Mouse (Mus musculus) midbrain, postnatal 0 days (tissue): ENCODE measurements around the gene Kif7. TPM values are rescaled to one million over a fixed set of nuclear protein-coding genes. Genes with fewer than 3 reads are reported as not detected.

Experiments
- ATAC-seq: fragments of 200-750 bp; cut with Nextera tagmentation; 2 replicates; pipeline ENCODE4 v1.8.0; 2017; ENCODE audit warnings: moderate number of reproducible peaks, mild to moderate bottlenecking, moderate TSS enrichment, moderate library complexity; ENCODE audit not compliant: low FRiP score
- DNase-seq: peaks from one replicate; pipeline ENCODE4 v3.0.0-alpha.2; 2015; ENCODE audit warnings: low spot score
- H3K27ac ChIP-seq: fragments of 300-500 bp; sonication (generic); 2 replicates; pipeline ENCODE4 v1.5.1; 2014; ENCODE audit warnings: low read depth, mild to moderate bottlenecking, low read length, mixed read lengths
- H3K27me3 ChIP-seq: fragments of 300-500 bp; sonication (generic); 2 replicates; pipeline ENCODE4 v1.6.1; 2014; ENCODE audit warnings: low read length, control low read depth, mixed read lengths; ENCODE audit not compliant: insufficient read depth
- H3K36me3 ChIP-seq: fragments of 300-500 bp; sonication (generic); 2 replicates; pipeline ENCODE4 v1.6.1; 2014; ENCODE audit warnings: low read length, control low read depth, mixed read lengths; ENCODE audit not compliant: insufficient read depth
- H3K4me1 ChIP-seq: fragments of 300-500 bp; sonication (generic); 2 replicates; pipeline ENCODE4 v1.6.1; 2014; ENCODE audit warnings: mild to moderate bottlenecking, control low read depth, antibody characterized with exemption, low read length, mixed read lengths; ENCODE audit not compliant: insufficient read depth
- H3K4me2 ChIP-seq: fragments of 300-500 bp; sonication (generic); 2 replicates; pipeline ENCODE4 v1.6.1; 2014; ENCODE audit warnings: low read depth, mild to moderate bottlenecking, low read length, mixed read lengths; ENCODE audit not compliant: poor library complexity, severe bottlenecking
- H3K4me3 ChIP-seq: fragments of 300-500 bp; sonication (generic); 2 replicates; pipeline ENCODE4 v1.5.1; 2014; ENCODE audit warnings: low read depth, mild to moderate bottlenecking, low read length, moderate library complexity
- H3K9ac ChIP-seq: fragments of 300-500 bp; sonication (generic); replicated peaks from 2 replicates; pipeline ENCODE4 v1.6.1; 2014; ENCODE audit warnings: mild to moderate bottlenecking, low read length, moderate library complexity, mixed read lengths; ENCODE audit not compliant: poor library complexity, severe bottlenecking
- H3K9me3 ChIP-seq: fragments of 300-500 bp; sonication (generic); 2 replicates; pipeline ENCODE4 v1.6.1; 2016; ENCODE audit warnings: low read length, control low read depth
- CTCF ChIP-seq: IDR thresholded peaks from 2 replicates; pipeline ENCODE4 v1.5.1; 2016; ENCODE audit warnings: antibody characterized with exemption, mild to moderate bottlenecking
- WGBS: fragments of 180-500 bp; shearing (Covaris S2); extraction: QIAGEN DNeasy Blood & Tissue Kit; methylation state at CpG from one replicate; pipeline ENCODE4 v1.1.7; 2014; 5-methylcytosine and 5-hydroxymethylcytosine counted together
- polyA plus RNA-seq: library from polyadenylated mRNA; unstranded; fragments of >200 nt; fragmentation: Nextera tagmentation; extraction: Ambion mirVana; gene quantifications from 2 replicates; pipeline ENCODE4 v1.2.1, GENCODE M21; 2015
- total RNA-seq: library from RNA; depleted of rRNA; stranded (reverse); fragments of >200 nt; gene quantifications from 2 replicates; pipeline ENCODE4 v1.2.3, GENCODE M21; 2014

Gene Kif7
- total and polyA plus RNA-seq, 2 experiments from 2014 or later = 1.5 to 5.6 TPM

- Histone ChIP-seq H3K4me1 (no peaks in the 10 kb centered on the region), H3K27me3 (no peaks in the 10 kb centered on the region), H3K4me2 (no peak overlapping the region), H3K27ac (no peak overlapping the region), H3K36me3 (no peaks in the 10 kb centered on the region), H3K9ac (no peak overlapping the region), H3K4me3 (no peak overlapping the region), H3K9me3 (no peaks in the 10 kb centered on the region)
- 81% methylated on average over 6 of the region's 6 CpGs for WGBS
- DNase-seq = no peak
- no peak for ATAC-seq
- TF ChIP-seq CTCF = no peak
Measured at GRCm38 (mm10) chr7:79749511-79749910, 34.0 kb upstream of the Kif7 start.

DNA sequence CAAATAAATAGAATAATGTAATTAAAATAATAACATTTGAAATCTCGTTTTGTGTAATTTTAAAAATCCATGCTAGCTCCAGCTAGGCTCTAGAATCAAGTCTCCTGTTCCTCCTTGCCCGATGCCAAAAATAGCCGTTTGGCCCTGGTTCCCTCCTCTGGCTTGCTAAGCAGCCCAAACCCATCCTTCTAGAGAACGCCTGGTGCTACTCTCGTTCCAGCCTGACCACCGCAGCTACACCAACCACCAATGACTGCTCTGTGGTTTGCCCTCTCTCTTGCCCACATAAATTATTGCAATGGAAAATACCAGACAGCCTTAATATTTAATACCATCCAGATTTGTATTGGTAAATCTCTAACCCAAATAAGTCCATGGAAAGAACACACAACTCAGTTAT, 32.1 kb upstream of the Kif7 start:
- Histone ChIP-seq H3K9me3 (no peaks in the 10 kb centered on the region), H3K36me3 (no peaks in the 10 kb centered on the region), H3K27ac (no peak overlapping the region), H3K4me1 (peaks cover 7% of the 10 kb centered on the region; the same call in 1 of the 2 replicates), H3K4me2 (no peak overlapping the region), H3K4me3 (no peak overlapping the region), H3K27me3 (no peaks in the 10 kb centered on the region), H3K9ac (no peak overlapping the region)
- no peak for DNase-seq
- TF ChIP-seq CTCF = no peak
- 77% methylated on average over 6 of the region's 6 CpGs for WGBS
- no peak for ATAC-seq

- H3K27me3 ChIP-seq = no peaks in the 10 kb centered on the region
- H3K27ac ChIP-seq = no peak overlapping the region
- WGBS = 80% methylated on average over 5 of the region's 5 CpGs
- DNase-seq (no peak), ATAC-seq (no peak)
- H3K4me2 ChIP-seq = no peak overlapping the region
- peaks cover 7% of the 10 kb centered on the region; the same call in 1 of the 2 replicates for H3K4me1 ChIP-seq
- no peaks in the 10 kb centered on the region for H3K9me3 ChIP-seq
- H3K36me3 ChIP-seq = no peaks in the 10 kb centered on the region
- no peak overlapping the region for H3K9ac ChIP-seq
- no peak overlapping the region for H3K4me3 ChIP-seq
- TF ChIP-seq CTCF = no peak
Measured at GRCm38 (mm10) chr7:79744585-79744984, 29.1 kb upstream of the Kif7 start.

GRCm38 (mm10) chr7:79744051-79744450, 28.5 kb upstream of the Kif7 start:
- Histone ChIP-seq H3K27me3 (no peaks in the 10 kb centered on the region), H3K9me3 (no peaks in the 10 kb centered on the region), H3K4me1 (peaks cover 7% of the 10 kb centered on the region; the same call in 1 of the 2 replicates), H3K4me2 (no peak overlapping the region), H3K9ac (no peak overlapping the region), H3K36me3 (no peaks in the 10 kb centered on the region), H3K27ac (no peak overlapping the region), H3K4me3 (no peak overlapping the region)
- WGBS = 91% methylated on average over 9 of the region's 9 CpGs
- no peak for TF ChIP-seq CTCF
- DNase-seq (no peak), ATAC-seq (no peak)

DNA sequence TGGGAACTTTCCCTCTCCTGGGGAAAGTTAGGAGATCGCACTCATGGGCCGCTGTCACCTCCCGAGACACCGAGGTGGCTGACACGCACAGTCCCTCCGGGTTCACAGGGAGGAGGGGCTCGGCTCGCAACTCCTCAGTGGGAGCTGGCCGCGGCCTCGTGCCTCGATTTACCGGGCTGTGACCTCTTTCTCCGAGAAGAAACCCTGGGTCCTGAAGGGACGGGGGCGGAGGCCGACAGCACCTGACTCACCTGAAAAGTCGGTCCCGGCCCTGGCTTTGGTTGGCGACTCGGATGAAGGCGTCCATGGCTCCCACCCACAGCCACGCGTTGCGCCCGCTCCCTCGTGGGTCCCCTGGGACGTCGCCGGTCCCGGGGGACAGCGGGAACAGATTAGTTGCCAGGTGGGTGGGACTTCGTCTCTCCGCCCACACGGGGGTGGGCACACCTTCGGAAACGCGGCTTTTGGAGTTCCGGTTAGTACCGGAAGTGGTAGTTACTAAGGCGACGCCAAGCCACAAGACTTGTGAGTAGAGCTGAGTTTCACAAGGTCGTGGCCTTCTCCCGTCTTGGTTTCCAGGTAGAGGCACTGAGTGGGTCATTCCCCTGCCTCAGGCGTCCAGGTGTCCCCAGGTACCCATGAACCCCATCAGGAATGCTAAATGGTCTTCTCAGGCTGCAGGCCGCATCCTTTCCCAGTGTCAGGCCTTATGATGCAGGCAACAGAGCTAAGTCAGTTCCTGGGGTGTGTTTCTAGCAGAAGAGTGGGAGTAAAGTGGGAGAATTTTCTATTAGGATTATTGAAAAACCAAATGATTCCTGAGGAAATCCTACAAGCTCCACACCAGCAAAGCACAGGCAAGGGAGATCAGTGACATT, 27.4 kb upstream of the Kif7 start, which contains the start of the genes Pex11a and Wdr93:
Gene Pex11a, minus strand, starts transcription at position 473 of the 878 bp plus-strand sequence.
Gene Wdr93, plus strand, starts transcription at position 505 of the 878 bp plus-strand sequence.
- Histone ChIP-seq H3K4me1 (peaks cover 7% of the 10 kb centered on the region; the same call in 1 of the 2 replicates), H3K27ac (no peak within 1 kb of the TSS), H3K27me3 (no peaks in the 10 kb centered on the region), H3K9me3 (no peaks in the 10 kb centered on the region), H3K4me3 (peak within 1 kb of the TSS; percentile 75), H3K36me3 (no peaks in the 10 kb centered on the region), H3K4me2 (peak within 1 kb of the TSS; percentile 98), H3K9ac (peak within 1 kb of the TSS; percentile 56)
- TF ChIP-seq CTCF = no peak
- ATAC-seq (peak; percentile 80), DNase-seq (peak; percentile 93)
- WGBS = 3% methylated on average over 46 of the region's 46 CpGs

GRCm38 (mm10) chr7:79742277-79742658, 26.7 kb upstream of the Kif7 start:
- Histone ChIP-seq H3K27me3 (no peaks in the 10 kb centered on the region), H3K4me2 (peak overlapping the region; percentile 98), H3K9ac (peak overlapping the region; percentile 56), H3K9me3 (no peaks in the 10 kb centered on the region), H3K36me3 (no peaks in the 10 kb centered on the region), H3K27ac (no peak overlapping the region), H3K4me3 (peak overlapping the region; percentile 75), H3K4me1 (peaks cover 7% of the 10 kb centered on the region; the same call in 1 of the 2 replicates)
- no peak for DNase-seq
- WGBS = 26% methylated on average over 11 of the region's 11 CpGs
- ATAC-seq = no peak
- TF ChIP-seq CTCF = no peak
